Mouse (Mus musculus) embryonic facial prominence, embryonic 13.5 days (tissue): ENCODE data around the gene Hira. TPM values are rescaled to one million over a fixed set of nuclear protein-coding genes. Genes with fewer than 3 reads are reported as not detected.
"Not testable (repeated sequence)": the region's sequence is repeated elsewhere in the genome, so short reads cannot be mapped to it uniquely, and the experiment has no call there.

Experiments used
- ATAC-seq: fragments of 200-750 bp; cut with Nextera tagmentation; 2 replicates; pipeline ENCODE4 v1.8.0; 2017; ENCODE audit warnings: low read depth; ENCODE audit not compliant: insufficient number of reproducible peaks, insufficient read depth, low FRiP score, low TSS enrichment
- H3K27ac ChIP-seq: fragments of 300-500 bp; sonication (generic); 2 replicates; pipeline ENCODE4 v1.5.1; 2015; ENCODE audit warnings: moderate library complexity, mild to moderate bottlenecking, inconsistent platforms
- H3K27me3 ChIP-seq: fragments of 300-500 bp; sonication (generic); 2 replicates; pipeline ENCODE4 v1.6.1; 2015; ENCODE audit warnings: mild to moderate bottlenecking, inconsistent platforms
- H3K36me3 ChIP-seq: fragments of 300-500 bp; sonication (generic); 2 replicates; pipeline ENCODE4 v1.6.1; 2015; ENCODE audit warnings: mild to moderate bottlenecking, inconsistent platforms
- H3K4me1 ChIP-seq: fragments of 300-500 bp; sonication (generic); 2 replicates; pipeline ENCODE4 v1.6.1; 2015; ENCODE audit warnings: inconsistent platforms
- H3K4me2 ChIP-seq: fragments of 300-500 bp; sonication (generic); 2 replicates; pipeline ENCODE4 v1.6.1; 2015; ENCODE audit warnings: moderate library complexity, mild to moderate bottlenecking, inconsistent platforms
- H3K4me3 ChIP-seq: fragments of 300-500 bp; sonication (generic); 2 replicates; pipeline ENCODE4 v1.5.1; 2015; ENCODE audit warnings: mild to moderate bottlenecking, inconsistent platforms
- H3K9ac ChIP-seq: fragments of 300-500 bp; sonication (generic); 2 replicates; pipeline ENCODE4 v1.6.1; 2015; ENCODE audit warnings: mild to moderate bottlenecking, inconsistent platforms
- H3K9me3 ChIP-seq: fragments of 300-500 bp; sonication (generic); 2 replicates; pipeline ENCODE4 v1.6.1; 2016; ENCODE audit warnings: inconsistent platforms
- WGBS: fragments of 180-500 bp; shearing (Covaris S2); methylation state at CpG from one replicate; pipeline ENCODE4 v1.1.7; 2015; ENCODE audit warnings: mixed read lengths; 5-methylcytosine and 5-hydroxymethylcytosine counted together
- polyA plus RNA-seq: library from polyadenylated mRNA; unstranded; fragments of >200 nt; fragmentation: Nextera tagmentation; extraction: Ambion mirVana; gene quantifications from 2 replicates; pipeline ENCODE4 v1.2.1, GENCODE M21; 2015

The Hira gene
- polyA plus RNA-seq, 1 experiment from 2014 or later = 15.8 TPM

DNA sequence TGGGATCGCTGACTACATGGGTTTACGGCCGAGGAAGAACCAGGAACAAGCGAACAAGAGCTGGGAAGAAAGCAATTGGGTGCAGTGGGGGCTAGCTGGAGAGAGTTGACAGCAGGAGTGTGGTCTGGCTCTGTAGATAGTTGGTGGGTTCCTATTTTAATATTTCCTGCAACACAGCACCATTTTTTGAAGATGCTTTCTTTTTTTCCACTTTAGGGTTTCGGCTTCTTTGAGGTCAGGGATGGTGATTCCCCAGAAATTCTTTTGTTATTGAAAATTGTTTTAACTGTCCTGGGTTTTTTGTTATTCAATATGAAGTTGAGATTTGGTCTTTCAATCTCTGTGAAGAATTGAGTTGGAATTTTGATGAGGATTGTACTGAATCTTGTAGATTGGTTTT, 110.0 kb downstream of the Hira start:
- 91% methylated on average over 5 of the region's 5 CpGs for WGBS
- no peak for ATAC-seq
- Histone ChIP-seq H3K4me1 (no peaks in the 10 kb centered on the region), H3K9ac (no peak overlapping the region), H3K4me3 (no peak overlapping the region), H3K36me3 (no peaks in the 10 kb centered on the region), H3K27me3 (no peaks in the 10 kb centered on the region), H3K9me3 (no peaks in the 10 kb centered on the region), H3K4me2 (no peak overlapping the region), H3K27ac (no peak overlapping the region)

GRCm38 (mm10) chr16:19002610-19003389, 126.0 kb downstream of the Hira start:
- not testable (repeated sequence) for H3K4me1 ChIP-seq, H3K27me3 ChIP-seq, H3K27ac ChIP-seq, ATAC-seq, H3K4me3 ChIP-seq, H3K9ac ChIP-seq, H3K9me3 ChIP-seq, H3K36me3 ChIP-seq, H3K4me2 ChIP-seq
- 30% methylated on average over 2 of the region's 2 CpGs for WGBS

DNA sequence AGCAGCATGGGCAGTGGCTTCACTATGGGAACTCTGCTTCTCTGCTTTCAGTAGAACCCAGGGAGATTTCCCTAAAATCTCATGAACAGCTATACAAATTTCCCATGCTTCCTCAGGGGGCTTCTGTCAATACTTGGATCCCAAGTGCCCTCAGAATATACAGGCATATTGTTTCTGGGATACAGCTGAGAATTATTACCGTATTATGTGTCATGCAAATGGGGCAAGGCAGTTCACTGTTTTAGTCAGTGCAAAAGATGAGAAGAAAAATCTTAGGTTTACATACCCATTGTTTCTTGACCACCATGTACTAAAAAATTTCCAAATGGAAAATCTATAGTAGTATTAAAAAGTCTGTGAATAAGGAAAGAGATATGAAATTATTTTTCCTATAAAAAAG, 126.9 kb downstream of the Hira start:
- ATAC-seq = no peak
- Histone ChIP-seq H3K9ac (no peak overlapping the region), H3K4me1 (no peaks in the 10 kb centered on the region), H3K27ac (no peak overlapping the region), H3K36me3 (no peaks in the 10 kb centered on the region), H3K4me2 (no peak overlapping the region), H3K4me3 (no peak overlapping the region), H3K9me3 (no peaks in the 10 kb centered on the region), H3K27me3 (no peaks in the 10 kb centered on the region)
- 85% methylated on average over 1 of the region's 1 CpGs for WGBS

DNA sequence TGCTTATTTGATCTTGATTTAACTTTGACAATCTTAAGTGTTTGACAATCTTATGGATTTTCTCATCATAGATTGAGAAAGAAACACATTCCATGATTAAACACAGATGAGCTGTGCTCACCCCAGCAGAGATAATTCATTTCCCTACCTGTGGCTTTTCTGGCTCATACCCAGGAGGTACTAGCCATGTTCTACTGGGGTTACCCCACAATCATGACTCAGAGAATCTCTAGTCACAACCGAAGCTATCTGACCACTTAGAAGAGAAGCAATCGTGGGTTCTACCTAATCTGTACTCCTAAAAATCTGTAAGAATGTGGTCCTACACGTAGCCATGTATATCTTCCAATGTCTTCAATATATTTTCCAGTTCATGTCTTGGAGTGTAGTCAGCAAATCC, 128.5 kb downstream of the Hira start:
- no peak overlapping the region for H3K9ac ChIP-seq
- no peak for ATAC-seq
- H3K4me2 ChIP-seq = no peak overlapping the region
- 77% methylated on average over 3 of the region's 3 CpGs for WGBS
- H3K4me3 ChIP-seq = no peak overlapping the region
- no peaks in the 10 kb centered on the region for H3K36me3 ChIP-seq
- no peaks in the 10 kb centered on the region for H3K4me1 ChIP-seq
- no peaks in the 10 kb centered on the region for H3K27me3 ChIP-seq
- no peaks in the 10 kb centered on the region for H3K9me3 ChIP-seq
- no peak overlapping the region for H3K27ac ChIP-seq

DNA sequence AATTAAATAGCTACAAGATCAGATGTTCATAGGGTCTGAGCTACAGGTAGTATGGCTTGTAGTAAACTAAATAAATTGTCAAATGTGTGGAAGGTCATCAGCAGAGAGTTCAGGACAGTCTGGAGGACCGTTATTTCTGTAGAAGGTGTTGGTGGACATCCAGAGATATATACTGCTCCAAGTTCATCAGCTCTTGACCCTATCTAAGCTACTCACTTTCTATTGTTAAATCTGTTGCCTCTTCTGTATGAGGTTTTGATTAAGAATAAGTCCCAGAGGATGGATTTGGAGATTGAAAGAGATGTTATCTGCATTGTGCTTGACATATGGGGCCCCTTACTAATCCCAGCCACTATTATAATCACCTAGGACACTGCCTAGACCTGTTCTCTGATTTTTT, 129.9 kb downstream of the Hira start:
- no peak overlapping the region for H3K9ac ChIP-seq
- no peaks in the 10 kb centered on the region for H3K27me3 ChIP-seq
- no peak overlapping the region for H3K4me2 ChIP-seq
- no peak overlapping the region for H3K27ac ChIP-seq
- H3K4me1 ChIP-seq = no peaks in the 10 kb centered on the region
- no peaks in the 10 kb centered on the region for H3K36me3 ChIP-seq
- no peak for ATAC-seq
- WGBS = 74% methylated on average over 1 of the region's 1 CpGs
- H3K4me3 ChIP-seq = no peak overlapping the region
- no peaks in the 10 kb centered on the region for H3K9me3 ChIP-seq

DNA sequence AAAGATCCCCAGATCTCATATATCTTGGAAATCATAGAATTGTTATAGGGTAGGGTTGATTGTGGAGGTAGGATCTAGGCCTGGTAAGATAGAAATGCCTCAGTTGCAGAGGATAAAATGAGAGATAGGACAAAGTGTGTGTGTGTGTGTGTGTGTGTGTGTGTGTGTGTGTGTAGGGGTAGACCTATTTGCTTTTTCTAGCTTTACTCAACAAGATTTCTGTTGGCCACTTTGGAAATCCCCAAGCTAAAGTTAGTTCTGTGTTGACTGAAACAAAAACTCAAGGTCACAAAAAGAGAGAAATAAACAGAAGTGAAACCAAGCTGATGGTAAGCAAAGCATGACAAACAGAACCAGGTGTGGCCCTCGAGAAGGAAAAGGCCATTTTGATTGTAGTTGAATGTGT, 130.4 kb downstream of the Hira start:
- H3K36me3 ChIP-seq, H3K4me1 ChIP-seq, H3K27ac ChIP-seq, ATAC-seq, H3K27me3 ChIP-seq, H3K9me3 ChIP-seq, H3K4me2 ChIP-seq, H3K4me3 ChIP-seq, H3K9ac ChIP-seq: not testable (repeated sequence)
- 37% methylated on average over 1 of the region's 1 CpGs for WGBS

- Histone ChIP-seq H3K4me3 (no peak overlapping the region), H3K27me3 (no peaks in the 10 kb centered on the region), H3K9me3 (no peaks in the 10 kb centered on the region), H3K4me1 (no peaks in the 10 kb centered on the region), H3K36me3 (no peaks in the 10 kb centered on the region), H3K9ac (no peak overlapping the region), H3K4me2 (no peak overlapping the region), H3K27ac (no peak overlapping the region)
- ATAC-seq = no peak
- WGBS = 77% methylated on average over 2 of the region's 2 CpGs
Observed at GRCm38 (mm10) chr16:19010710-19011109, 133.9 kb downstream of the Hira start.

DNA sequence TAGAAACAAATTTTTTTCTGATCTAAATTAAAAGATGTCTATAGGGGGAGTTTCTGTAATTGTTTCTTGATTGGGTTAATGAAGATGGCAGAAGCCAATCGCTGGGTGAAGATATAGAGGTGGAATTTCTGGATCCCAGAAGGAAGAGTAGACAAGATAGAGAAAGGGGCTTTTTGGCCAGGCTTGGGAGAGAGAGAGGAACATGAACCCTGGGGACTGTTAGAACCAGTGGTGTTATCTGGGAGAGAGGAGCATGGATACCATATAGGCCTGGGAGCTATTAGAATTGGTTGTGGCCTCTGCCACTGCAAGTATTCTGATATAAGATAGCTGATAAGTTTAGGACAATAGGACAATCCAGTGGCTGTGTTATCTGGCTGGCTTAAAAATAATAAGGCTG, 136.7 kb downstream of the Hira start:
- WGBS = 85% methylated on average over 1 of the region's 1 CpGs
- no peak overlapping the region for H3K9ac ChIP-seq
- H3K27ac ChIP-seq = no peak overlapping the region
- H3K4me1 ChIP-seq = no peaks in the 10 kb centered on the region
- H3K36me3 ChIP-seq = no peaks in the 10 kb centered on the region
- no peak overlapping the region for H3K4me3 ChIP-seq
- H3K9me3 ChIP-seq = no peaks in the 10 kb centered on the region
- no peaks in the 10 kb centered on the region for H3K27me3 ChIP-seq
- H3K4me2 ChIP-seq = no peak overlapping the region
- no peak for ATAC-seq

- Histone ChIP-seq H3K4me3 (no peak overlapping the region), H3K36me3 (no peaks in the 10 kb centered on the region), H3K4me1 (no peaks in the 10 kb centered on the region), H3K27ac (no peak overlapping the region), H3K9me3 (no peaks in the 10 kb centered on the region), H3K4me2 (no peak overlapping the region), H3K9ac (no peak overlapping the region), H3K27me3 (no peaks in the 10 kb centered on the region)
- no peak for ATAC-seq
Observed at GRCm38 (mm10) chr16:19014650-19015049, 137.8 kb downstream of the Hira start.

Other genes starting within 250 kb of the Hira start
- gene Sept5, start 247.1 kb upstream of the Hira start, polyA plus RNA-seq = 39.7 and 45.9 TPM in 2 replicates
- gene Cldn5, start 100.2 kb upstream of the Hira start, polyA plus RNA-seq = 27.8 and 29.6 TPM in 2 replicates
- 116 and 119 TPM in 2 replicates for gene Ufd1, start 65.3 kb upstream of the Hira start, polyA plus RNA-seq
- 47.5 and 47.8 TPM in 2 replicates for gene Cdc45, start 65.0 kb upstream of the Hira start, polyA plus RNA-seq
- gene 2510002D24Rik, start 40.5 kb upstream of the Hira start, polyA plus RNA-seq = 44.1 and 49.3 TPM in 2 replicates
- gene Gm28539, start 40.5 kb upstream of the Hira start, polyA plus RNA-seq = not detected in 2 replicates
- gene Mrpl40, start 175 bp upstream of the Hira start, polyA plus RNA-seq = 90.5 and 110 TPM in 2 replicates